Mouse (Mus musculus) cerebellum, adult 2 months (tissue): ENCODE data around the gene Fhit. TPM values are rescaled to one million over a fixed set of nuclear protein-coding genes. Genes with fewer than 3 reads are reported as not detected.

Experiments
- DNase-seq, 2 experiments: peaks; one replicate each; pipeline ENCODE4 v3.0.0; 2021
- H3K27ac ChIP-seq: fragments of 200-500 bp; 2 replicates; pipeline ENCODE4 v1.5.1; 2012; ENCODE audit warnings: low read length, control low read depth, inconsistent platforms; ENCODE audit not compliant: insufficient read depth
- H3K27me3 ChIP-seq: fragments of 200-500 bp; 2 replicates; pipeline ENCODE4 v1.6.1; 2012; ENCODE audit warnings: inconsistent platforms, mild to moderate bottlenecking, low read length, moderate library complexity; ENCODE audit not compliant: control insufficient read depth, insufficient read depth
- H3K4me1 ChIP-seq: fragments of 200-500 bp; 2 replicates; pipeline ENCODE4 v1.6.1; 2011; ENCODE audit warnings: low read length; ENCODE audit not compliant: control insufficient read depth, insufficient read depth
- H3K4me3 ChIP-seq: fragments of 200-500 bp; replicated peaks from 2 replicates; pipeline ENCODE3; 2011; ENCODE audit warnings: mild to moderate bottlenecking, low read depth, low read length, control low read depth; ENCODE audit not compliant: insufficient read depth
- CTCF ChIP-seq: fragments of 200-500 bp; IDR thresholded peaks from 2 replicates; pipeline ENCODE4 v1.5.1; 2011; ENCODE audit warnings: low read depth, mild to moderate bottlenecking, control low read depth, low read length, moderate library complexity, borderline replicate concordance; ENCODE audit not compliant: insufficient read depth
- POLR2A ChIP-seq: fragments of 200-500 bp; IDR thresholded peaks from 2 replicates; pipeline ENCODE4 v1.6.1; 2011; ENCODE audit warnings: low read length, control low read depth, borderline replicate concordance; ENCODE audit not compliant: insufficient read depth
- WGBS: fragments of 180-500 bp; shearing (Covaris S2); methylation state at CpG from one replicate; pipeline ENCODE4 v1.1.7; 2018; 5-methylcytosine and 5-hydroxymethylcytosine counted together
- polyA plus RNA-seq: library from polyadenylated mRNA; depleted of rRNA; stranded (reverse); fragments of >200 nt; gene quantifications from 2 replicates; pipeline ENCODE4 v1.2.3, GENCODE M21; 2012

Fhit gene
- polyA plus RNA-seq, 1 experiment = 10.5 TPM

GRCm38 (mm10) chr14:9634247-9634991 lies 1527.4 kb downstream of the Fhit start:
- no peak for TF ChIP-seq POLR2A
- TF ChIP-seq CTCF = no peak
- Histone ChIP-seq H3K4me1 (no peaks in the 10 kb centered on the region), H3K27me3 (no peaks in the 10 kb centered on the region), H3K27ac (no peak overlapping the region), H3K4me3 (no peak overlapping the region)
- no peak for DNase-seq
- WGBS = 45% methylated on average over 1 of the region's 1 CpGs

- H3K27me3 ChIP-seq = no peaks in the 10 kb centered on the region
- DNase-seq = no peak
- 56% methylated on average over 3 of the region's 3 CpGs for WGBS
Measured at GRCm38 (mm10) chr14:9632537-9632936, 1529.3 kb downstream of the Fhit start.

GRCm38 (mm10) chr14:9623219-9624043 lies 1538.4 kb downstream of the Fhit start:
- no peak for DNase-seq
- WGBS = 52% methylated on average over 6 of the region's 6 CpGs
- no peak overlapping the region for H3K4me3 ChIP-seq
- no peaks in the 10 kb centered on the region for H3K4me1 ChIP-seq
- no peak for TF ChIP-seq CTCF
- no peak for TF ChIP-seq POLR2A
- H3K27ac ChIP-seq = no peak overlapping the region
- H3K27me3 ChIP-seq = 0 out of 2 replicates have a peak, but pooled peaks cover 2% of the 10 kb centered on the region

More at GRCm38 (mm10) chr14:9632537-9632936, 1529.3 kb downstream of the Fhit start:
- H3K4me3 ChIP-seq = no peak overlapping the region
- TF ChIP-seq POLR2A = no peak
- no peak for TF ChIP-seq CTCF
- H3K27ac ChIP-seq = no peak overlapping the region
- H3K4me1 ChIP-seq = no peaks in the 10 kb centered on the region

- Histone ChIP-seq H3K27me3 (0 out of 2 replicates have a peak, but pooled peaks cover 2% of the 10 kb centered on the region), H3K4me3 (no peak overlapping the region), H3K4me1 (no peaks in the 10 kb centered on the region), H3K27ac (no peak overlapping the region)
- TF ChIP-seq CTCF (no peak), POLR2A (no peak)
- DNase-seq = peak in 1 of 2 experiments; percentile 3
- WGBS = 39% methylated on average over 3 of the region's 3 CpGs
Measured at GRCm38 (mm10) chr14:9620902-9621540, 1540.8 kb downstream of the Fhit start.

- DNase-seq = no peak
- TF ChIP-seq POLR2A (no peak), CTCF (no peak)
- no peaks in the 10 kb centered on the region for H3K4me1 ChIP-seq
- H3K4me3 ChIP-seq = no peak overlapping the region
- H3K27me3 ChIP-seq = 0 out of 2 replicates have a peak, but pooled peaks cover 2% of the 10 kb centered on the region
- 61% methylated on average over 1 of the region's 1 CpGs for WGBS
- no peak overlapping the region for H3K27ac ChIP-seq
Measured at GRCm38 (mm10) chr14:9619840-9620239, 1542.0 kb downstream of the Fhit start.

- Histone ChIP-seq H3K4me3 (no peak overlapping the region), H3K27me3 (no peaks in the 10 kb centered on the region; the same call in 1 of the 2 replicates), H3K27ac (no peak overlapping the region), H3K4me1 (no peaks in the 10 kb centered on the region)
- WGBS = 94% methylated on average over 3 of the region's 3 CpGs
- TF ChIP-seq CTCF (no peak), POLR2A (no peak)
- no peak for DNase-seq
Measured at GRCm38 (mm10) chr14:9613126-9613525, 1548.7 kb downstream of the Fhit start.

GRCm38 (mm10) chr14:9609120-9609519 lies 1552.7 kb downstream of the Fhit start:
- Histone ChIP-seq H3K4me1 (no peaks in the 10 kb centered on the region), H3K27me3 (no peaks in the 10 kb centered on the region; the same call in 1 of the 2 replicates), H3K4me3 (no peak overlapping the region), H3K27ac (no peak overlapping the region)
- no peak for DNase-seq
- 95% methylated on average over 7 of the region's 7 CpGs for WGBS
- TF ChIP-seq POLR2A (no peak), CTCF (no peak)
